Mouse (Mus musculus) heart, adult 2 months (tissue): Measurements from ENCODE around the gene Sucla2. TPM values are rescaled to one million over a fixed set of nuclear protein-coding genes. Genes with fewer than 3 reads are reported as not detected.

Experiments
- DNase-seq, 2 experiments: peaks; one replicate each; pipeline ENCODE4 v3.0.0; 2021
- H3K27ac ChIP-seq: fragments of 200-600 bp; 2 replicates; pipeline ENCODE4 v1.8.1; 2022
- H3K27me3 ChIP-seq: fragments of 200-500 bp; 2 replicates; pipeline ENCODE4 v1.6.1; 2012; ENCODE audit warnings: mild to moderate bottlenecking, low read length, inconsistent platforms, mixed read lengths; ENCODE audit not compliant: control insufficient read depth, insufficient read depth
- H3K36me3 ChIP-seq: fragments of 200-500 bp; 2 replicates; pipeline ENCODE4 v1.6.1; 2012; ENCODE audit warnings: low read length, inconsistent platforms; ENCODE audit not compliant: control insufficient read depth, insufficient read depth
- H3K4me1 ChIP-seq: fragments of 200-500 bp; 2 replicates; pipeline ENCODE4 v1.6.1; 2011; ENCODE audit warnings: low read length; ENCODE audit not compliant: control insufficient read depth, insufficient read depth
- H3K4me3 ChIP-seq: fragments of 200-600 bp; 2 replicates; pipeline ENCODE4 v1.8.1; 2022
- H3K79me2 ChIP-seq: fragments of 200-500 bp; replicated peaks from 2 replicates; pipeline ENCODE4 v1.6.1; 2012; ENCODE audit warnings: mild to moderate bottlenecking, inconsistent platforms, low read length, moderate library complexity, mixed read lengths; ENCODE audit not compliant: control insufficient read depth, insufficient read depth
- H3K9ac ChIP-seq: fragments of 200-500 bp; 2 replicates; pipeline ENCODE4 v1.6.1; 2012; ENCODE audit warnings: low read depth, mild to moderate bottlenecking, control low read depth, inconsistent platforms, low read length, mixed read lengths
- CTCF ChIP-seq: fragments of 200-600 bp; IDR thresholded peaks from 2 replicates; pipeline ENCODE4 v1.8.1; 2022; ENCODE audit warnings: antibody characterized with exemption, mild to moderate bottlenecking, moderate library complexity
- EP300 ChIP-seq: fragments of 200-500 bp; IDR thresholded peaks from 2 replicates; pipeline ENCODE4 v1.6.1; 2011; ENCODE audit warnings: low read depth, low read length, control low read depth; ENCODE audit not compliant: insufficient read depth
- POLR2A ChIP-seq: fragments of 200-500 bp; IDR thresholded peaks from 2 replicates; pipeline ENCODE4 v1.6.1; 2011; ENCODE audit warnings: mild to moderate bottlenecking, low read depth, low read length, control low read depth; ENCODE audit not compliant: insufficient read depth
- WGBS: fragments of 180-500 bp; shearing (Covaris S2); methylation state at CpG from one replicate; pipeline ENCODE4 v1.1.7; 2018; 5-methylcytosine and 5-hydroxymethylcytosine counted together
- intact Hi-C: fragments of 180-260 bp; cut with DNase I; formaldehyde crosslinking; loops from one replicate; pipeline ENCODE4 v1.15.1; 2025
- polyA plus RNA-seq: library from polyadenylated mRNA; depleted of rRNA; stranded (reverse); fragments of >200 nt; gene quantifications from 2 replicates; pipeline ENCODE4 v1.2.3, GENCODE M21; 2012
- total RNA-seq, 2 experiments: library from RNA; stranded (reverse); gene quantifications; 2 replicates each; pipeline ENCODE4 v1.2.3; 2021

The Sucla2 gene
- total and polyA plus RNA-seq, 3 experiments = 125 to 811 (median 693) TPM

DNA sequence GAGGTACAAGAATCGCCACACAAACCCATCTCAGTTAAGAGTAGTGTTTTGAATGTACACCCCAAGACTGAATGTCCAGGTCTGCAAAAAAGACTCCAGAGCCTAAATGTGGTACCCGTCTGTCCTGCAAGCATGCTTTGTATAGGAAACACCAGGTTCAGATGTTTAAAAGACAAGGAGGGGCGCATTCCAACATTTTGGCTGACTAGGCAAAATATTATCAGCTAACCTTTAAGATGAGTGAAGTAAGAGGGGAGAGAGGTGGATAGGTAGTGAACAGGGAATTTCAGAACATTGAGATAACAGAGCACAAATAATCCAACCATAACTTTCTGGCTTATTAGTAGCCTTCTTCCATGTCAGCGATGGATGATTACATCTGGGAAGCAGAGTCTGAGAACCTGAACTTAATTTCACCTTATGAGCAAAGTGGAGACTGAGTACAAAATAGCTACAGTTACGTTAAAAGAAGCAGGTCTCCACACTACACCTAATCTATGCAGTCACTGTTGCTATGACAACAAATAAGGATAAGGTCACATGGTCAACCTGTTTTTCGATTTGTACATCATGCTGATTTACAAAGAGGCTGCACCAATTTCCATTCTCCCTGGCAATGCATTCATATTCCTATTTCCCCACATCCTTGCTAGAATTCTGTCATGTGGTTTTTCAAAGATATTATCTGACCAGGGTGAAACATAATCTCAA, 8.8 kb downstream of the Sucla2 start:
- intact Hi-C loops = loop anchor here (5.0 kb wide), 1 partner anchor 1178 kb away; no protein-coding TSS in a partner anchor
- Histone ChIP-seq H3K27me3 (no peaks in the 10 kb centered on the region), H3K4me3 (no peak overlapping the region), H3K4me1 (no peaks in the 10 kb centered on the region), H3K79me2 (no peaks in the 10 kb centered on the region), H3K9ac (no peak overlapping the region), H3K27ac (no peak overlapping the region), H3K36me3 (no peaks in the 10 kb centered on the region)
- no peak for TF ChIP-seq POLR2A
- no peak for TF ChIP-seq EP300
- no peak for TF ChIP-seq CTCF
- no peak for DNase-seq
- 68% methylated on average over 6 of the region's 6 CpGs for WGBS

DNA sequence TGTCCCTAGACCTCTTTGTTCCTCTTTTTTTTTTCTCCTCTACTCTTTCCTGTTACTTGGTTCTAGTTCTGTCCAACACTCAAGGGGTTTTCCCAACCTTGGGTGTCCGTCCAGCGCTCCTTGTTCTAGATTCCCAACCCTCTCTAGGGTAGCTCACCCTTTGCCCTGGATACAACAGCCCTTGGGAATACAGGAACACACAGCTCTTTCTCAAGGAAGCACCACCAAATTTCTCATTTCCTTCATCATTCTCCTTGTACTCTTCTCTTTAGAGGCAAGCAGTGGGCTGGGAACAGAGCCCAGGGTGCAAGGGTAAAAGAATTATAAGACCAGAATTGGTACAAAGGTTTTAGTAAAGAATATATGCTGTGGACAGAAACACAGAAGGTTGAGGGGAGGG, 10.5 kb downstream of the Sucla2 start:
- intact Hi-C loops = no loop called here
- Histone ChIP-seq H3K9ac (no peak overlapping the region), H3K27ac (no peak overlapping the region), H3K4me1 (no peaks in the 10 kb centered on the region), H3K4me3 (no peak overlapping the region), H3K27me3 (no peaks in the 10 kb centered on the region), H3K79me2 (no peaks in the 10 kb centered on the region), H3K36me3 (no peaks in the 10 kb centered on the region)
- no peak for DNase-seq
- WGBS = 67% methylated on average over 2 of the region's 2 CpGs
- TF ChIP-seq CTCF = no peak
- no peak for TF ChIP-seq POLR2A
- no peak for TF ChIP-seq EP300

DNA sequence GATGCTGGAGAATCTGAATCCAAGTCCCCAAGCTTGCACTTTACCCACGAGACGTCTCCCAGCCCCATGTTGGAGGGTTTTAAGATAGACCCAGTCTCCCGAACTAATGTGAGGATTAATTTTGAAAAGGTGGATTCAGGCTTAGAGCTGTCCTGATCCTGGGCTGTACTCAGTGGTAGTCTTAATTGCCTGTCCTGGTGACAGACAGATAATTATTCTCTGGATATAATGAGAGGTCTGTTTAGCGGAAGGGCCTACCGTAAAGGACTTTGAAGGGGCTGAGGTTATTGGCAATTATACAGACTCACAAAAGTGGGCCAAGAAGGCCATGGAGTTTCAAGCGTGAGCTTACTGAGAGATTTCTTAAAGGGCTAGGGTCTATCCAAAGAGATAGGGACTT, 18.7 kb downstream of the Sucla2 start:
- Histone ChIP-seq H3K27me3 (no peaks in the 10 kb centered on the region), H3K4me3 (no peak overlapping the region), H3K4me1 (no peaks in the 10 kb centered on the region), H3K9ac (no peak overlapping the region), H3K27ac (no peak overlapping the region), H3K79me2 (no peaks in the 10 kb centered on the region), H3K36me3 (no peaks in the 10 kb centered on the region)
- intact Hi-C loops = no loop called here
- TF ChIP-seq EP300 = no peak
- no peak for TF ChIP-seq POLR2A
- TF ChIP-seq CTCF = no peak
- WGBS = 71% methylated on average over 6 of the region's 6 CpGs
- no peak for DNase-seq

DNA sequence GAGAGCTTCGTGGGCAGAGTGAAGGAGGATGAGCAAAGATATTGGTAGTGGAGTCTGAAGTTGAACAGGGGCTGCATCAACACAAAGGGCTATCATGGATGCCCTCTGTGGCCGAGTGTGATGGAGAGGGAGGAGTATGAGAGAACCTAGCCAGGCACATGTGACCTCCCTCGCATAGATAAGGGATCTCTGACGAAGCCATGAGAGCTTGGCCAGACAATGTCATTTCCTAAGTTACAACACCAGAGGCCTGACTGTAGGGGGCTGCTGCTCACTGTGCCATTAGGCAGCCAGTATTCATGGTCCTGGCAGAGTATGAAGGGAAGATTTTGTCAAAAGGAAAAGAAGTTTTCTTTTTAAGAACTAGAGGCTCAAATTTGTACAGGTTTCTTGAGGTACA, 21.9 kb downstream of the Sucla2 start:
- Histone ChIP-seq H3K4me3 (no peak overlapping the region), H3K27me3 (no peaks in the 10 kb centered on the region), H3K4me1 (peaks cover under 1% of the 10 kb centered on the region; the same call in 1 of the 2 replicates), H3K36me3 (no peaks in the 10 kb centered on the region; the same call in 1 of the 2 replicates), H3K9ac (no peak overlapping the region), H3K27ac (no peak overlapping the region), H3K79me2 (no peaks in the 10 kb centered on the region; the same call in 1 of the 2 replicates)
- no peak for TF ChIP-seq POLR2A
- no peak for TF ChIP-seq CTCF
- no peak for TF ChIP-seq EP300
- WGBS = 32% methylated on average over 4 of the region's 4 CpGs
- no peak for DNase-seq
- intact Hi-C loops = no loop called here

DNA sequence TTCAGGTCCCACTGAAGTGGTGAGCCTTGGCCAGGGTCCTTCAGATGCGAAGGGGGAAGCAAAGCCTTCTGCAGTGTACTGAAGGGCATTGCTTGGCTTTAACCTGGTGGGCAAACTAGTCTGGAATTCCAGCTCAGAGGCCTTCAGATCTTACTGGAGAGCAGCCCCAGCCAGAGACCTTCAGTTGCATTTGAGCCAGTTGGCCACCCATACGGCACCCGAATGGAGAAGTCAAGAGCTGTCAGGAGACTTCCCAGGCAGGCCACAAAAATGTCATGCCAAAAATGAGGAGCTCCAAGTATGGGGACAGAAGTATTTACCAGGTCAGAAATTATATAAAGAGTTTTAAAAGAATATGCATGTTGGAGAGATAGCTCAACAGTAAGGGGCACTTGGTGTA, 22.9 kb downstream of the Sucla2 start, which contains the start of gene Nudt15:
TSS of gene Nudt15 (minus strand) at position 192 of the 400 bp plus-strand sequence.
- intact Hi-C loops = no loop called here

DNA sequence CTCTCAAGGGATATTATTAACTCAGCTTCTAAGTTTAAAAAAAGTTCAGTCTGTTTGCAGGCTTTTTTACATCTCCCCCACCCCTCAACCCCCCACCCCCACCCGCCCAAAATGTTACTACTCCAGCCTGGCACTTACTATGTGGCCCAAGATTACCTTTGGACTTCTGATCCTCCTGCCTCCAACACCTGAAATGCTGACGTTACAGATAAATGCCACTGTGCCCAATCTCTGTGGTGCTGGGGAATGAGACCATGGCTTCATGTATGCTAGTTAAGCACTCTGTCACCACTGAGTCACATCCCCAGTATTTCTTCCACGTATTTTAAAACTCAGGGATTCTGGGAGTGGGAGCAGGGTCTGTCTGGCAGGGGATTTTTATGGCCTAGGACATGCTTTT, 25.2 kb downstream of the Sucla2 start:
- H3K4me1 ChIP-seq = peaks cover 5% of the 10 kb centered on the region
- peaks cover 11% of the 10 kb centered on the region for H3K36me3 ChIP-seq
- WGBS = 53% methylated on average over 3 of the region's 3 CpGs
- peaks cover 7% of the 10 kb centered on the region for H3K79me2 ChIP-seq
- no peak overlapping the region for H3K4me3 ChIP-seq
- no peak for DNase-seq
- no peaks in the 10 kb centered on the region for H3K27me3 ChIP-seq
- H3K27ac ChIP-seq = no peak overlapping the region
- intact Hi-C loops = loop anchor here (5.0 kb wide), 1 partner anchor 38 kb away; the partner anchor contains the start of gene Med4
- TF ChIP-seq EP300 (no peak), CTCF (no peak), POLR2A (no peak)
- no peak overlapping the region for H3K9ac ChIP-seq

More for the DNA sequence above, 22.9 kb downstream of the Sucla2 start, which contains the start of gene Nudt15:
- peaks cover 3% of the 10 kb centered on the region for H3K79me2 ChIP-seq
- 70% methylated on average over 3 of the region's 3 CpGs for WGBS
- no peak for TF ChIP-seq EP300
- TF ChIP-seq CTCF = no peak
- no peak for TF ChIP-seq POLR2A
- no peak within 1 kb of the TSS for H3K27ac ChIP-seq
- no peak for DNase-seq
- no peak within 1 kb of the TSS for H3K9ac ChIP-seq
- no peak within 1 kb of the TSS for H3K4me3 ChIP-seq
- peaks cover 2% of the 10 kb centered on the region; the same call in 1 of the 2 replicates for H3K4me1 ChIP-seq
- H3K36me3 ChIP-seq = no peaks in the 10 kb centered on the region; the same call in 1 of the 2 replicates
- no peaks in the 10 kb centered on the region for H3K27me3 ChIP-seq
